Mouse (Mus musculus): ENCODE data around the gene Gm21788.
"Not testable (repeated sequence)": the region's sequence is repeated elsewhere in the genome, so short reads cannot be mapped to it uniquely, and the experiment has no call there.

Gene Gm21788

GRCm38 (mm10) chrY:7404710-7405109, at the start of gene Gm21788:
Gm21788 (plus strand) TSS chrY:7405010.
- DNase-seq = not testable (repeated sequence)

Measured in kidney, postnatal 36 days (tissue).